Mouse (Mus musculus) heart, embryonic 14.5 days (tissue): ENCODE results near the gene Ganab. TPM values are rescaled to one million over a fixed set of nuclear protein-coding genes. Genes with fewer than 3 reads are reported as not detected.
"Not testable (repeated sequence)": the region's sequence is repeated elsewhere in the genome, so short reads cannot be mapped to it uniquely, and the experiment has no call there.

Source experiments
- ATAC-seq: fragments of 200-750 bp; cut with Nextera tagmentation; 2 replicates; pipeline ENCODE4 v1.8.0; 2017; ENCODE audit warnings: low read depth, moderate TSS enrichment; ENCODE audit not compliant: insufficient number of reproducible peaks, insufficient read depth, low FRiP score
- H3K27ac ChIP-seq, 2 experiments: fragments of 200-500 bp in 1 of 2; fragments of 300-500 bp in 1 of 2; sonication (generic) in 1 of 2; replicated peaks in 1 of 2; 2 replicates each; pipeline ENCODE4 v1.5.1; 2012 to 2014; ENCODE audit warnings: low read depth in 2 of 2, low read length in 2 of 2, control low read depth in 1 of 2, mild to moderate bottlenecking in 1 of 2, mixed read lengths in 1 of 2; ENCODE audit not compliant: control insufficient read depth in 1 of 2, insufficient read depth in 1 of 2
- H3K27me3 ChIP-seq: fragments of 300-500 bp; sonication (generic); 2 replicates; pipeline ENCODE4 v1.6.1; 2014; ENCODE audit warnings: mild to moderate bottlenecking, low read length, control low read depth; ENCODE audit not compliant: control insufficient read depth, insufficient read depth
- H3K36me3 ChIP-seq: fragments of 300-500 bp; sonication (generic); 2 replicates; pipeline ENCODE4 v1.6.1; 2014; ENCODE audit warnings: mild to moderate bottlenecking, control low read depth, low read length, mixed read lengths; ENCODE audit not compliant: control insufficient read depth, insufficient read depth
- H3K4me1 ChIP-seq, 2 experiments: fragments of 200-500 bp in 1 of 2; fragments of 300-500 bp in 1 of 2; sonication (generic) in 1 of 2; 2 replicates each; pipeline ENCODE4 v1.6.1; 2012 to 2014; ENCODE audit warnings: low read length in 2 of 2, control low read depth in 1 of 2, mixed read lengths in 1 of 2; ENCODE audit not compliant: control insufficient read depth in 2 of 2, insufficient read depth in 2 of 2
- H3K4me2 ChIP-seq: fragments of 300-500 bp; sonication (generic); 2 replicates; pipeline ENCODE4 v1.6.1; 2014; ENCODE audit warnings: mild to moderate bottlenecking, low read length
- H3K4me3 ChIP-seq, 2 experiments: fragments of 200-500 bp in 1 of 2; fragments of 300-500 bp in 1 of 2; sonication (generic) in 1 of 2; 2 replicates each; pipeline ENCODE4 v1.5.1; 2012 to 2014; ENCODE audit warnings: low read length in 2 of 2, mild to moderate bottlenecking in 2 of 2, control low read depth in 1 of 2, low read depth in 1 of 2, moderate library complexity in 1 of 2; ENCODE audit not compliant: control insufficient read depth in 1 of 2, insufficient read depth in 1 of 2
- H3K9ac ChIP-seq: fragments of 300-500 bp; sonication (generic); 2 replicates; pipeline ENCODE4 v1.6.1; 2014; ENCODE audit warnings: mild to moderate bottlenecking, low read length
- H3K9me3 ChIP-seq: fragments of 300-500 bp; sonication (generic); 2 replicates; pipeline ENCODE4 v1.6.1; 2016; ENCODE audit warnings: low read length, control low read depth; ENCODE audit not compliant: control insufficient read depth
- WGBS: fragments of 180-500 bp; shearing (Covaris S2); extraction: QIAGEN DNeasy Blood & Tissue Kit; methylation state at CpG from one replicate; pipeline ENCODE4 v1.1.7; 2014; 5-methylcytosine and 5-hydroxymethylcytosine counted together
- polyA plus RNA-seq: library from polyadenylated mRNA; unstranded; fragments of >200 nt; fragmentation: Nextera tagmentation; extraction: Ambion mirVana; gene quantifications from 2 replicates; pipeline ENCODE4 v1.2.1, GENCODE M21; 2014

The Ganab gene
- polyA plus RNA-seq, 1 experiment from 2014 or later, result 54.6 TPM

- H3K4me1 ChIP-seq, result peaks cover 8 to 19% of the 10 kb centered on the region in 2 experiments; a peak in 3 of 4 replicates
- H3K9me3 ChIP-seq, result no peaks in the 10 kb centered on the region
- peak within 1 kb of the TSS; percentile 96 for H3K9ac ChIP-seq
- no peaks in the 10 kb centered on the region for H3K27me3 ChIP-seq
- peaks cover 40% of the 10 kb centered on the region for H3K36me3 ChIP-seq
- H3K4me2 ChIP-seq, result peak within 1 kb of the TSS; percentile 82
- peak; percentile 54; the same call in 1 of the 2 replicates for ATAC-seq
- WGBS, result 2% methylated on average over 54 of the region's 54 CpGs
- H3K27ac ChIP-seq, result peak within 1 kb of the TSS; percentile 67 to 85
- H3K4me3 ChIP-seq, result peak within 1 kb of the TSS; percentile 90 to 92
Observed at GRCm38 (mm10) chr19:8892829-8893766, 4.8 kb upstream of the Ganab start, which contains the start of gene Ints5. TSS of gene Ints5 (plus strand) at chr19:8893005.

GRCm38 (mm10) chr19:8895397-8895960 is 2.4 kb upstream of the Ganab start:
- H3K36me3 ChIP-seq, result peaks cover 35% of the 10 kb centered on the region
- H3K9me3 ChIP-seq, result no peaks in the 10 kb centered on the region
- H3K4me3 ChIP-seq, result no peak overlapping the region
- no peak for ATAC-seq
- H3K27me3 ChIP-seq, result no peaks in the 10 kb centered on the region
- WGBS, result 87% methylated on average over 9 of the region's 9 CpGs
- H3K9ac ChIP-seq, result no peak overlapping the region
- H3K4me2 ChIP-seq, result no peak overlapping the region
- peaks cover 8 to 25% of the 10 kb centered on the region in 2 experiments; a peak in 3 of 4 replicates for H3K4me1 ChIP-seq
- no peak overlapping the region for H3K27ac ChIP-seq

GRCm38 (mm10) chr19:8896231-8896630 is 1.6 kb upstream of the Ganab start:
- ATAC-seq, H3K4me3 ChIP-seq, H3K9me3 ChIP-seq, H3K27ac ChIP-seq, H3K9ac ChIP-seq, H3K27me3 ChIP-seq, H3K4me2 ChIP-seq: not testable (repeated sequence)
- Histone ChIP-seq H3K4me1 (peaks cover 8 to 25% of the 10 kb centered on the region in 2 experiments; a peak in 3 of 4 replicates), H3K36me3 (peaks cover 27% of the 10 kb centered on the region)
- 88% methylated on average over 5 of the region's 5 CpGs for WGBS

- Histone ChIP-seq H3K27ac (peak overlapping the region; percentile 82 to 90), H3K9ac (peak overlapping the region; percentile 70), H3K36me3 (peaks cover 32% of the 10 kb centered on the region), H3K4me3 (peak overlapping the region; percentile 25 to 98), H3K4me2 (peak overlapping the region; percentile 93), H3K4me1 (peaks cover 8 to 25% of the 10 kb centered on the region in 2 experiments; a peak in 3 of 4 replicates)
- peak; percentile 26; the same call in 1 of the 2 replicates for ATAC-seq
- WGBS, result 23% methylated on average over 21 of the region's 21 CpGs
- not testable (repeated sequence) for H3K27me3 ChIP-seq, H3K9me3 ChIP-seq
Observed at GRCm38 (mm10) chr19:8897211-8897864, 533 bp upstream of the Ganab start.

- Histone ChIP-seq H3K27ac (peak overlapping the region; percentile 78 to 90), H3K9me3 (no peaks in the 10 kb centered on the region), H3K9ac (peak overlapping the region; percentile 99), H3K4me1 (peaks cover 8 to 22% of the 10 kb centered on the region in 2 experiments; a peak in 3 of 4 replicates), H3K36me3 (peaks cover 43% of the 10 kb centered on the region), H3K27me3 (no peaks in the 10 kb centered on the region), H3K4me3 (peak overlapping the region; percentile 81 to 98), H3K4me2 (peak overlapping the region; percentile 93)
- ATAC-seq, result no peak
- 4% methylated on average over 13 of the region's 13 CpGs for WGBS
Observed at GRCm38 (mm10) chr19:8898576-8898975, 705 bp downstream of the Ganab start.

- no peaks in the 10 kb centered on the region for H3K27me3 ChIP-seq
- peaks cover 48% of the 10 kb centered on the region for H3K36me3 ChIP-seq
- peaks cover 8 to 19% of the 10 kb centered on the region in 2 experiments; a peak in 3 of 4 replicates for H3K4me1 ChIP-seq
- WGBS, result 32% methylated on average over 3 of the region's 3 CpGs
- peak overlapping the region in 1 of 2 experiments; percentile 98; a peak in 2 of 4 replicates for H3K4me3 ChIP-seq
- 0 out of 4 replicates have a peak overlapping the region, but pooled peaks of 1 of the 2 experiments have one; percentile 90 for H3K27ac ChIP-seq
- peak overlapping the region; percentile 99 for H3K9ac ChIP-seq
- no peaks in the 10 kb centered on the region for H3K9me3 ChIP-seq
- peak overlapping the region; percentile 93 for H3K4me2 ChIP-seq
- ATAC-seq, result no peak
Observed at GRCm38 (mm10) chr19:8899079-8899478, 1.2 kb downstream of the Ganab start.

- Histone ChIP-seq H3K4me2 (no peak overlapping the region), H3K27ac (no peak overlapping the region), H3K27me3 (no peaks in the 10 kb centered on the region), H3K9ac (no peak overlapping the region), H3K4me1 (peaks cover 0 to 10% of the 10 kb centered on the region in 2 experiments; a peak in 2 of 4 replicates), H3K4me3 (no peak overlapping the region), H3K36me3 (peaks cover 63% of the 10 kb centered on the region), H3K9me3 (no peaks in the 10 kb centered on the region)
- 93% methylated on average over 5 of the region's 5 CpGs for WGBS
- no peak for ATAC-seq
Observed at GRCm38 (mm10) chr19:8903412-8903811, 5.5 kb downstream of the Ganab start.
